Mouse (Mus musculus): ENCODE data around the gene Slc29a4. TPM values are rescaled to one million over a fixed set of nuclear protein-coding genes. Genes with fewer than 3 reads are reported as not detected.

Gene Slc29a4
- polyA plus RNA-seq, 1 experiment from 2014 or later = 0.16 TPM

- no peak overlapping the region for H3K27ac ChIP-seq (ENCODE audit: low read depth)
- H3K9ac ChIP-seq (replicated peaks) = no peak overlapping the region
- ATAC-seq = peak; percentile 41
- TF ChIP-seq EP300 (IDR thresholded peaks at IDR 0.05; ENCODE audit: low read depth) (no peak), CTCF (IDR thresholded peaks at IDR 0.05; ENCODE audit: low read depth) (peak; percentile 86)
- peak overlapping the region; percentile 52 for H3K4me2 ChIP-seq (ENCODE audit: low read depth, low read length)
- H3K27me3 ChIP-seq (ENCODE audit: insufficient read depth, low read length) = no peaks in the 10 kb centered on the region
- peaks cover 17% of the 10 kb centered on the region for H3K36me3 ChIP-seq (replicated peaks; ENCODE audit: insufficient read depth, low read length)
- no peaks in the 10 kb centered on the region for H3K9me3 ChIP-seq (ENCODE audit: low read length)
- DNase-seq = peak; percentile 71
- 13% methylated on average over 7 of the region's 7 CpGs for WGBS (ENCODE audit: insufficient replicate concordance)
- H3K4me3 ChIP-seq (ENCODE audit: low read depth, low read length) = no peak overlapping the region
- no peaks in the 10 kb centered on the region for H3K4me1 ChIP-seq (ENCODE audit: insufficient read depth)
Observed at GRCm38 (mm10) chr5:142723520-142724133, 31.3 kb downstream of the Slc29a4 start.

GRCm38 (mm10) chr5:142724265-142724664 is 32.0 kb downstream of the Slc29a4 start:
- DNase-seq (no peak), ATAC-seq (no peak)
- Histone ChIP-seq H3K9ac (replicated peaks) (no peak overlapping the region), H3K4me2 (ENCODE audit: low read depth, low read length) (no peak overlapping the region), H3K4me3 (ENCODE audit: low read depth, low read length) (no peak overlapping the region), H3K36me3 (replicated peaks; ENCODE audit: insufficient read depth, low read length) (peaks cover 23% of the 10 kb centered on the region), H3K4me1 (ENCODE audit: insufficient read depth) (no peaks in the 10 kb centered on the region), H3K27ac (ENCODE audit: low read depth) (no peak overlapping the region), H3K27me3 (ENCODE audit: insufficient read depth, low read length) (no peaks in the 10 kb centered on the region), H3K9me3 (ENCODE audit: low read length) (no peaks in the 10 kb centered on the region)
- 81% methylated on average over 7 of the region's 7 CpGs for WGBS (ENCODE audit: insufficient replicate concordance)
- no peak for TF ChIP-seq CTCF (IDR thresholded peaks at IDR 0.05; ENCODE audit: low read depth)
- no peak for TF ChIP-seq EP300 (IDR thresholded peaks at IDR 0.05; ENCODE audit: low read depth)

GRCm38 (mm10) chr5:142726748-142727147 is 34.4 kb downstream of the Slc29a4 start:
- no peak for ATAC-seq
- no peak overlapping the region for H3K4me2 ChIP-seq (ENCODE audit: low read depth, low read length)
- no peak overlapping the region for H3K4me3 ChIP-seq (ENCODE audit: low read depth, low read length)
- H3K27ac ChIP-seq (ENCODE audit: low read depth) = no peak overlapping the region
- no peaks in the 10 kb centered on the region for H3K9me3 ChIP-seq (ENCODE audit: low read length)
- no peak overlapping the region for H3K9ac ChIP-seq (replicated peaks)
- no peaks in the 10 kb centered on the region for H3K4me1 ChIP-seq (ENCODE audit: insufficient read depth)
- 73% methylated on average over 6 of the region's 6 CpGs for WGBS (ENCODE audit: insufficient replicate concordance)
- H3K36me3 ChIP-seq (replicated peaks; ENCODE audit: insufficient read depth, low read length) = peaks cover 39% of the 10 kb centered on the region
- no peak for DNase-seq
- TF ChIP-seq CTCF (IDR thresholded peaks at IDR 0.05; ENCODE audit: low read depth) (no peak), EP300 (IDR thresholded peaks at IDR 0.05; ENCODE audit: low read depth) (no peak)
- H3K27me3 ChIP-seq (ENCODE audit: insufficient read depth, low read length) = no peaks in the 10 kb centered on the region

- no peak overlapping the region for H3K4me3 ChIP-seq (ENCODE audit: low read depth, low read length)
- no peak overlapping the region for H3K27ac ChIP-seq (ENCODE audit: low read depth)
- no peak for TF ChIP-seq CTCF (IDR thresholded peaks at IDR 0.05; ENCODE audit: low read depth)
- no peak for TF ChIP-seq EP300 (IDR thresholded peaks at IDR 0.05; ENCODE audit: low read depth)
- H3K27me3 ChIP-seq (ENCODE audit: insufficient read depth, low read length) = no peaks in the 10 kb centered on the region
- WGBS (ENCODE audit: insufficient replicate concordance) = 91% methylated on average over 16 of the region's 16 CpGs
- ATAC-seq (no peak), DNase-seq (no peak)
- H3K4me1 ChIP-seq (ENCODE audit: insufficient read depth) = no peaks in the 10 kb centered on the region
- no peak overlapping the region for H3K9ac ChIP-seq (replicated peaks)
- H3K36me3 ChIP-seq (replicated peaks; ENCODE audit: insufficient read depth, low read length) = peaks cover 51% of the 10 kb centered on the region
- H3K9me3 ChIP-seq (ENCODE audit: low read length) = no peaks in the 10 kb centered on the region
- no peak overlapping the region for H3K4me2 ChIP-seq (ENCODE audit: low read depth, low read length)
Observed at GRCm38 (mm10) chr5:142728301-142728700, 36.0 kb downstream of the Slc29a4 start.

GRCm38 (mm10) chr5:142730295-142730694 is 38.0 kb downstream of the Slc29a4 start:
- Histone ChIP-seq H3K4me3 (ENCODE audit: low read depth, low read length) (no peak overlapping the region), H3K9ac (replicated peaks) (no peak overlapping the region), H3K36me3 (replicated peaks; ENCODE audit: insufficient read depth, low read length) (peaks cover 65% of the 10 kb centered on the region), H3K27ac (ENCODE audit: low read depth) (no peak overlapping the region), H3K27me3 (ENCODE audit: insufficient read depth, low read length) (no peaks in the 10 kb centered on the region), H3K4me1 (ENCODE audit: insufficient read depth) (no peaks in the 10 kb centered on the region), H3K4me2 (ENCODE audit: low read depth, low read length) (no peak overlapping the region), H3K9me3 (ENCODE audit: low read length) (no peaks in the 10 kb centered on the region)
- no peak for TF ChIP-seq CTCF (IDR thresholded peaks at IDR 0.05; ENCODE audit: low read depth)
- TF ChIP-seq EP300 (IDR thresholded peaks at IDR 0.05; ENCODE audit: low read depth) = no peak
- no peak for ATAC-seq
- 69% methylated on average over 12 of the region's 12 CpGs for WGBS (ENCODE audit: insufficient replicate concordance)
- no peak for DNase-seq

- H3K9me3 ChIP-seq (ENCODE audit: low read length) = no peaks in the 10 kb centered on the region
- ATAC-seq (no peak), DNase-seq (no peak)
- no peak overlapping the region for H3K4me2 ChIP-seq (ENCODE audit: low read depth, low read length)
- H3K27me3 ChIP-seq (ENCODE audit: insufficient read depth, low read length) = no peaks in the 10 kb centered on the region
- peaks cover 70% of the 10 kb centered on the region for H3K36me3 ChIP-seq (replicated peaks; ENCODE audit: insufficient read depth, low read length)
- H3K9ac ChIP-seq (replicated peaks) = no peak overlapping the region
- H3K4me3 ChIP-seq (ENCODE audit: low read depth, low read length) = no peak overlapping the region
- TF ChIP-seq CTCF (IDR thresholded peaks at IDR 0.05; ENCODE audit: low read depth) = no peak
- no peak for TF ChIP-seq EP300 (IDR thresholded peaks at IDR 0.05; ENCODE audit: low read depth)
- 81% methylated on average over 11 of the region's 11 CpGs for WGBS (ENCODE audit: insufficient replicate concordance)
- no peaks in the 10 kb centered on the region for H3K4me1 ChIP-seq (ENCODE audit: insufficient read depth)
- no peak overlapping the region for H3K27ac ChIP-seq (ENCODE audit: low read depth)
Observed at GRCm38 (mm10) chr5:142731916-142732315, 39.6 kb downstream of the Slc29a4 start.

All from liver, postnatal 0 days (tissue).